In genomic region chr5:123444069-123444468, GRCm38 (mm10) we compare ENCODE assay signal across 10 mouse cellular contexts. TPM values are rescaled to one million over a fixed set of nuclear protein-coding genes. Genes with fewer than 3 reads are reported as not detected.
DNase-seq lines count a peak whose midpoint lies in the region; ATAC-seq lines count a peak whose summit lies in the region.
"Had no signal": no experiment of that assay in that cellular context is flagged by ENCODE, and none has a peak within 500 bp of the region (broad histone marks: within the 10 kb centered on the region; RNA-seq: fewer than 3 reads in every experiment).

No protein-coding gene starts in this region.

- peak; percentile 66 for DNase-seq in midbrain, embryonic 10.5 days (ENCODE audit: low spot score)
- DNase-seq in adrenal gland, postnatal 14 days: peak; percentile 79
- peak; percentile 71 for DNase-seq in embryo, embryonic 9.5 days (ENCODE audit: extremely low spot score)
- peak; percentile 72 to 83 for DNase-seq in heart, postnatal 14 days
- DNase-seq in left cerebral cortex, postnatal 10 days (ENCODE audit: extremely low spot score in 1 of 2, low spot score in 2 of 2): peak; percentile 68 to 76
- DNase-seq in neural tube, embryonic 11.5 days (ENCODE audit: low spot score): peak; percentile 68
- DNase-seq in thymus, postnatal 0 days (ENCODE audit: low spot score): peak; percentile 77

- no peak overlapping the region for H3K4me3 ChIP-seq in midbrain, embryonic 10.5 days
- no peak overlapping the region for H3K4me3 ChIP-seq in midbrain, embryonic 16.5 days (ENCODE audit: low read depth, low read length)
- H3K4me3 ChIP-seq in neural tube, embryonic 11.5 days (ENCODE audit: low read depth, low read length): no peak overlapping the region
- H3K4me3 ChIP-seq: stomach, embryonic 15.5 days had no signal

- H3K27ac ChIP-seq in midbrain, embryonic 10.5 days (replicated peaks): no peak overlapping the region
- H3K27ac ChIP-seq in midbrain, embryonic 16.5 days (ENCODE audit: low read length): no peak overlapping the region
- H3K27ac ChIP-seq in neural tube, embryonic 11.5 days (ENCODE audit: low read depth, low read length): no peak overlapping the region
- H3K27ac ChIP-seq: stomach, embryonic 15.5 days had no signal

- 53% methylated on average over 4 of the region's 4 CpGs for WGBS in midbrain, embryonic 10.5 days
- WGBS in midbrain, embryonic 16.5 days: 50% methylated on average over 4 of the region's 4 CpGs
- WGBS in neural tube, embryonic 11.5 days: 51% methylated on average over 4 of the region's 4 CpGs

- H3K9me3 ChIP-seq in midbrain, embryonic 10.5 days (replicated peaks): no peaks in the 10 kb centered on the region
- H3K9me3 ChIP-seq in midbrain, embryonic 16.5 days (replicated peaks; ENCODE audit: control insufficient read depth, low read length, poor library complexity, severe bottlenecking): no peaks in the 10 kb centered on the region
- H3K9me3 ChIP-seq in neural tube, embryonic 11.5 days (ENCODE audit: control insufficient read depth, low read length): no peaks in the 10 kb centered on the region
- H3K9me3 ChIP-seq: stomach, embryonic 15.5 days had no signal

- H3K9ac ChIP-seq in midbrain, embryonic 16.5 days (ENCODE audit: low read depth, low read length): no peak overlapping the region
- H3K9ac ChIP-seq in neural tube, embryonic 11.5 days (ENCODE audit: low read length): no peak overlapping the region
- H3K9ac ChIP-seq: stomach, embryonic 15.5 days had no signal

- H3K4me2 ChIP-seq in midbrain, embryonic 16.5 days (ENCODE audit: low read length): no peak overlapping the region
- H3K4me2 ChIP-seq in neural tube, embryonic 11.5 days (ENCODE audit: low read depth): no peak overlapping the region
- H3K4me2 ChIP-seq: stomach, embryonic 15.5 days had no signal

- no peaks in the 10 kb centered on the region for H3K27me3 ChIP-seq in midbrain, embryonic 10.5 days (ENCODE audit: low read depth, poor library complexity, severe bottlenecking)
- no peaks in the 10 kb centered on the region for H3K27me3 ChIP-seq in midbrain, embryonic 16.5 days (ENCODE audit: control insufficient read depth, insufficient read depth, low read depth, low read length)
- H3K27me3 ChIP-seq in neural tube, embryonic 11.5 days (ENCODE audit: control insufficient read depth, insufficient read depth, low read length): no peaks in the 10 kb centered on the region
- H3K27me3 ChIP-seq: stomach, embryonic 15.5 days had no signal

- intact Hi-C loops in heart, postnatal 14 days (cut with DNase I): loop anchor here (1.0 to 5.0 kb wide), 2 partner anchors 55 to 168 kb away; no protein-coding TSS in a partner anchor
- intact Hi-C loops in left cerebral cortex, postnatal 10 days (cut with DNase I): loop anchor here (2.0 to 10.0 kb wide), 2 partner anchors 55 to 171 kb away; no protein-coding TSS in a partner anchor

- no peaks in the 10 kb centered on the region for H3K4me1 ChIP-seq in midbrain, embryonic 10.5 days
- H3K4me1 ChIP-seq in midbrain, embryonic 16.5 days (ENCODE audit: control insufficient read depth, insufficient read depth, low read length): no peaks in the 10 kb centered on the region
- no peaks in the 10 kb centered on the region for H3K4me1 ChIP-seq in neural tube, embryonic 11.5 days (ENCODE audit: control insufficient read depth, insufficient read depth, low read length)
- H3K4me1 ChIP-seq: stomach, embryonic 15.5 days had no signal

- ATAC-seq in midbrain, embryonic 16.5 days: no peak
- ATAC-seq in neural tube, embryonic 11.5 days (ENCODE audit: insufficient read depth, low FRiP score, low TSS enrichment): no peak

- peaks cover 71% of the 10 kb centered on the region for H3K36me3 ChIP-seq in midbrain, embryonic 10.5 days
- H3K36me3 ChIP-seq in midbrain, embryonic 16.5 days (ENCODE audit: control insufficient read depth, insufficient read depth, low read length): peaks cover 31% of the 10 kb centered on the region
- H3K36me3 ChIP-seq in neural tube, embryonic 11.5 days (ENCODE audit: control insufficient read depth, insufficient read depth, low read length): peaks cover 6% of the 10 kb centered on the region

RNA-seq across cellular contexts. Expression of gene Lrrc43, which starts 45.0 kb away (rescaled TPM):
- polyA plus RNA-seq in midbrain, embryonic 10.5 days (2016; fragmentation: Nextera tagmentation; extraction: Ambion mirVana): not detected in 2 replicates
- 0.76 and 1.4 TPM in 2 replicates for polyA plus RNA-seq in midbrain, embryonic 16.5 days (2015; fragmentation: Nextera tagmentation; extraction: Ambion mirVana)
- total RNA-seq in adrenal gland, postnatal 14 days (2021): not detected in 2 replicates
- under 1 TPM in 1 of 2 experiments, not detected in 1; 0.22 TPM for total RNA-seq in heart, postnatal 14 days (2021)
- total RNA-seq in left cerebral cortex, postnatal 10 days (2021): 1 to 10 TPM; 1.4 to 2.1 TPM
- polyA plus RNA-seq in neural tube, embryonic 11.5 days (2014; fragmentation: Nextera tagmentation; extraction: Ambion mirVana): not detected in 2 replicates
- polyA plus RNA-seq in thymus, postnatal 0 days (2015; fragmentation: Nextera tagmentation; extraction: Ambion mirVana): 0.09 and 0.10 TPM in 2 replicates
- polyA plus RNA-seq: heart, embryonic 14.5 days had no signal

RNA-seq across cellular contexts. Expression of gene Il31, which starts 45.2 kb away (rescaled TPM):
- not detected in 2 replicates for polyA plus RNA-seq in midbrain, embryonic 10.5 days (2016; fragmentation: Nextera tagmentation; extraction: Ambion mirVana)
- not detected in 2 replicates for polyA plus RNA-seq in midbrain, embryonic 16.5 days (2015; fragmentation: Nextera tagmentation; extraction: Ambion mirVana)
- total RNA-seq in adrenal gland, postnatal 14 days (2021): not detected in 2 replicates
- not detected for total RNA-seq in heart, postnatal 14 days (2021)
- total RNA-seq in left cerebral cortex, postnatal 10 days (2021): not detected
- polyA plus RNA-seq in neural tube, embryonic 11.5 days (2014; fragmentation: Nextera tagmentation; extraction: Ambion mirVana): not detected in 2 replicates
- polyA plus RNA-seq in thymus, postnatal 0 days (2015; fragmentation: Nextera tagmentation; extraction: Ambion mirVana): 0.17 and 0.49 TPM in 2 replicates
- polyA plus RNA-seq: heart, embryonic 14.5 days; stomach, embryonic 15.5 days had no signal

RNA-seq across cellular contexts. Expression of gene Mlxip, which starts 49.5 kb away (rescaled TPM):
- polyA plus RNA-seq in midbrain, embryonic 10.5 days (2016; fragmentation: Nextera tagmentation; extraction: Ambion mirVana): 16.0 and 16.7 TPM in 2 replicates
- 15.5 and 19.0 TPM in 2 replicates for polyA plus RNA-seq in midbrain, embryonic 16.5 days (2015; fragmentation: Nextera tagmentation; extraction: Ambion mirVana)
- total RNA-seq in adrenal gland, postnatal 14 days (2021): 24.8 and 31.8 TPM in 2 replicates
- 10 to 100 TPM; 29.0 to 29.9 TPM for total RNA-seq in heart, postnatal 14 days (2021)
- 10 to 100 TPM; 22.6 to 24.6 TPM for total RNA-seq in left cerebral cortex, postnatal 10 days (2021)
- 22.6 TPM in 2 replicates for polyA plus RNA-seq in neural tube, embryonic 11.5 days (2014; fragmentation: Nextera tagmentation; extraction: Ambion mirVana)
- polyA plus RNA-seq in thymus, postnatal 0 days (2015; fragmentation: Nextera tagmentation; extraction: Ambion mirVana): 7.3 and 8.2 TPM in 2 replicates
